Mouse (Mus musculus) kidney, postnatal 25 days (tissue): ENCODE measurements around the gene Gimap4.
"Not testable (repeated sequence)": the region's sequence is repeated elsewhere in the genome, so short reads cannot be mapped to it uniquely, and the experiment has no call there.

Experiments
- DNase-seq, 2 experiments: peaks; one replicate each; pipeline ENCODE4 v3.0.0; 2021; ENCODE audit warnings: mixed read lengths in 2 of 2

Gene Gimap4

GRCm38 (mm10) chr6:48676860-48677415, 7.4 kb upstream of the Gimap4 start:
- DNase-seq, result no peak

GRCm38 (mm10) chr6:48677492-48678345, 6.6 kb upstream of the Gimap4 start:
- DNase-seq, result no peak

GRCm38 (mm10) chr6:48678391-48678790, 6.0 kb upstream of the Gimap4 start:
- no peak for DNase-seq

- no peak for DNase-seq
Measured at GRCm38 (mm10) chr6:48679701-48680100, 4.6 kb upstream of the Gimap4 start.

GRCm38 (mm10) chr6:48680421-48680820, 3.9 kb upstream of the Gimap4 start:
- no peak for DNase-seq

- peak in 1 of 2 experiments; percentile 55 for DNase-seq
Measured at GRCm38 (mm10) chr6:48681472-48682090, 2.8 kb upstream of the Gimap4 start.

GRCm38 (mm10) chr6:48682271-48682670, 2.1 kb upstream of the Gimap4 start:
- no peak for DNase-seq

- DNase-seq, result not testable (repeated sequence)
Measured at GRCm38 (mm10) chr6:48683263-48683821, 1.0 kb upstream of the Gimap4 start.

GRCm38 (mm10) chr6:48684806-48685205, 457 bp downstream of the Gimap4 start:
- DNase-seq, result peak in 1 of 2 experiments; percentile 47

GRCm38 (mm10) chr6:48685251-48685650, 902 bp downstream of the Gimap4 start:
- no peak for DNase-seq

- DNase-seq, result no peak
Measured at GRCm38 (mm10) chr6:48685694-48686665, 1.6 kb downstream of the Gimap4 start.

GRCm38 (mm10) chr6:48687077-48687476, 2.7 kb downstream of the Gimap4 start:
- DNase-seq, result no peak

GRCm38 (mm10) chr6:48689320-48689719, 5.0 kb downstream of the Gimap4 start:
- DNase-seq, result no peak

GRCm38 (mm10) chr6:48692962-48693361, 8.6 kb downstream of the Gimap4 start:
- no peak for DNase-seq

GRCm38 (mm10) chr6:48696830-48697554, 12.6 kb downstream of the Gimap4 start:
- DNase-seq, result no peak

- no peak for DNase-seq
Measured at GRCm38 (mm10) chr6:48697555-48697930, 13.2 kb downstream of the Gimap4 start.

- DNase-seq, result no peak
Measured at GRCm38 (mm10) chr6:48698066-48698856, 13.9 kb downstream of the Gimap4 start.

GRCm38 (mm10) chr6:48698888-48699287, 14.5 kb downstream of the Gimap4 start:
- no peak for DNase-seq

GRCm38 (mm10) chr6:48700251-48701075, 16.1 kb downstream of the Gimap4 start:
- peak; percentile 36 to 76 for DNase-seq

- no peak for DNase-seq
Measured at GRCm38 (mm10) chr6:48702146-48702545, 17.8 kb downstream of the Gimap4 start.
